Mouse (Mus musculus): ENCODE measurements around the gene Abcc4.

Abcc4 gene

DNA sequence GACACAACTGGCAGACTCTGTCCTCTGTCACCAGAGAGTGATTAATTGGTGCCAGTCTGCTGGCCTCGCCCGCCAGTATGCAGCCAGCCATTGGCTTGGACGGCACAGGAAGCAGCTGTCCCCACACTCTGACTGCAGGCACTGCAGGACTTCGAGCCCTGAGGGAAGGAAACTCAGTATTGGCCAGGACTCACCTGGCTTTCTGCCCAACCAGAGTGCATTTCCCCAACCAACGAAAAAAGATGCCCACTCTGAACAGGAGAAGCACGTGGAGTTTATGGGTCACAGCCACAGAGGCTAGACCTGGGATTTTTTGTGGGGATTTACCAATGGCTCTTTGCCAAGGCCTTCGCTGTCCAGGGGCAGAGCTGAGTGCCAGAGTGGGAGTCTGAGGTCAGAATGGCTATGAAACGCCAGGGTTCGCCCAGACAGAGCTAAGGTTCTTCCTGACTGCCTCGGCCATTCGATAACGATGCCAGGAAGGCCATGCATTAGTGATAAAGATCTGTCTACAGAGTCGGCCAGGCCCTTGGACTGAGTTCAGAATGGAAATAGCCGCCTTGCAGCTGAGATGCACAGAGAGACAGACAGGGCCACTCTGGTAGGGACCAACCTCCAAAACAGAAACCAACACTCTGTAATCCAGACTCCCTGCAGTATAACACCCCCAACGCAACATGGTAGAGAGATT is 70.4 kb downstream of the Abcc4 start:
- DNase-seq: peak; percentile 90 to 93

- no peak for DNase-seq
These were observed 76.4 kb downstream of the Abcc4 start for GRCm38 (mm10) chr14:118629649-118630048.

GRCm38 (mm10) chr14:118621449-118621789 is 84.6 kb downstream of the Abcc4 start:
- peak; percentile 24 to 44 for DNase-seq

GRCm38 (mm10) chr14:118620773-118621448 is 85.1 kb downstream of the Abcc4 start:
- no peak for DNase-seq

- DNase-seq: peak; percentile 16 to 57
These were observed 89.2 kb downstream of the Abcc4 start for GRCm38 (mm10) chr14:118616698-118617311.

DNA sequence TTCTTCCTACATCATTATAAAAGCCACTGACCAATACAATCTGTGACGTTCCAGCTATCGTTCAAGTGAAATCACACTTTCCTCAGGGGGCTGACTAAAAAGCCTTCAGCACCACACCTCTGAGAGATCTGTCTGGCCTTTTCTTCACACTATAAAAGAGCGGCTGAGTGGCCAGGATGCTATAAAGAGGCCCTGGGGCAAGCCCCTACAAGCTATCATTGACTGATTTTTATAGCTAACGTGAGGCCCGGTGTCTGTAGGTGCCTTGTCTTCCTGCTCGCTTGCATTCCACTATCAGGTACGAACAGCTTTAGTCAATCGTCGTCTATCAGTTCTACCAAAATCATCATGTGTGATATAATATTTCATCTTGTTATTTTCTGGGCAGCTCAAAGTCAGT is 92.3 kb downstream of the Abcc4 start:
- no peak for DNase-seq

- DNase-seq: no peak
These were observed 94.3 kb downstream of the Abcc4 start for GRCm38 (mm10) chr14:118611714-118612113.

- no peak for DNase-seq
These were observed 95.2 kb downstream of the Abcc4 start for GRCm38 (mm10) chr14:118610786-118611185.

- no peak for DNase-seq
These were observed 97.1 kb downstream of the Abcc4 start for GRCm38 (mm10) chr14:118608816-118609465.

- no peak for DNase-seq
These were observed 97.7 kb downstream of the Abcc4 start for GRCm38 (mm10) chr14:118608317-118608716.

DNA sequence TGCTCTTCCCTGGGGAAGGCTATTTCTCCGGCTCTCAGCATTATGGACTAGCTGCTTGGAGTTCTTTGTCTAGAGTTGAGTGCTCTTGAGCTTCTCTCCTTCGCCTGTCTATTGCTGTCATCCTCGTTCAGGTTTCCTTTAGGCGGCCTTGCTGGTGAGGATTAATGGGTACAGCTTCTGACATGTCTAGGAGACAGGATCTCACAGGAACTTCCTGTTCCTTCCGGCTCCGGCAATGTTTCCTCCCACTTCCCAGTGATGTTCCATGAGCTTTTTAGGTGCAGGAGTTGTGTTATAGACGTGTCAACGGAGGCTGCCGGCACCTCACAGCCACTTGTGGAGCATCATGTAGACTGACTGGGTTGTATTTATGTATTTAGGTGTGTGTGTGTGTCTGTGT is 99.5 kb downstream of the Abcc4 start:
- DNase-seq: no peak

DNA sequence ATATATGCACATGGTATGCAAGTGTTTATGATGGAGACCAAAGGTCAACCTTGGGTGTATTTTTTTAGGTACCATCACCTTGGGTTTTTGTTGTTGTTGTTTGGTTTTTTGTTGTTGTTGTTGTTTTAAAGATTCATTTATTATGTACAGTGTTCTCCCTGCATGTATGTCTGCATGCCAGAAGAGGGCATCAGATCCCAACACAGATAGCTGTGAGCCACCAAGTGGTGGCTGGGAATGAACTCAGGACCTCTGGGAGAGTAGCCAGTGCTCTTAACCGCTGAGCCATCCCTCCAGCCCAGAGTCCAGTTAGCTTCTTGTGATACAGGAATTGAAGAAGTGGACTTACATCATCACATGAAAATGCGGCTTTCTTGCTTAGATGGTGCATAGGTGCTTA is 101.1 kb downstream of the Abcc4 start:
- DNase-seq: no peak

DNA sequence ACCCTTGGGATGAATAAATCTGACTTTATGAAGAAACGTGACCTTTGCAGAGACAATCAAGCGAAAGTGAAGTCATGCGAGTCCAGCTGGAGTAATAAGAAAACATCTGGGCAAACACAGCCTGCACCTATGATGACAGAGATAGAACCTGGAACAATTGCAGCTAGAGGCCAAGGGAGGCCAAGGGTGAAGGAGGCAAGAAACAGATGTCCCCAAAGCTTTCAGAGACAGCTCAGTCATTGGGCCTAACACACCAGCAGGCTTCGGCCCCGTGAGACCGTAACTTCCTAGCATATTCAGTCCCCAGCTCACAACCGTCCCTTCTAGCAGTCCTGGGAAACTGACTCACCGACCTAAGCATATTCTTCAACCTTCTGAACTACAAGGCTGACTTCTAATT is 104.0 kb downstream of the Abcc4 start:
- no peak for DNase-seq

DNA sequence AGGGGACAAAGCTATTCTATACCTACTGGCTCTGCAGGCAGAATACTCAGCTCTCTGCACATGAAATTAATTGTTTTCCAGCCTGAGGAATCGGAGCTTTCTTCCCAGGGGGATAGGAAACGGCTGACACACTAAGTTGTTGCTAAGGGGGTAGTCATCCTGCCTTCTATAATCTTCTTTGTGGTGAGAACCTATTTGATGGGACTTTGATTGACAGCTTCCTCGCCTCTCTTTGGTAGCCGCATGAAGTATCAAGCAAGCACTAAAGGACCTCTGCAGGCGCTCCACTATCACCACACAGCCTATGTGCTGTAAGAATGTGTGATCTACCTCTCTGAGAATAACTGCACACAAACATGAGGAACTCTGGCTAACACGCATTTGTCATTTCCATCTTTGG is 105.3 kb downstream of the Abcc4 start:
- no peak for DNase-seq

DNA sequence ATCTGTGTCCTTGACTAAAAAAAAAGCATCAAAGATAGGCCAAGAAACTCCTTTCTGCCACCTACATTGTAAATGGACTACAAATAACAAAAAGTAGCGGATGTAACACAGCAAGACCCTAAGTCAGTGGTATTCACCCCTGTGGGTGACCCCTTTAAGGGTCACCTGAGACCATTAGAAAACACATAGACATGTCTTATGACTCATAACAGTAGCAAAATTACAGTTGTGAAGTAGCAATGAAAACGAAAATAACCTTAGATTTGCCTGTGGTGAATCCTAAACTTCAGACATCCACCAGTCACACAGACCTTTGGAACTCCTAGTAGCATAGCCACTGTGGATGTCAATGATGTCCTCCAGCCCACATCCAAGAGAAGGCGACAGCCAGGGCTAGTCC is 107.3 kb downstream of the Abcc4 start:
- DNase-seq: no peak

- DNase-seq: no peak
These were observed 111.6 kb downstream of the Abcc4 start for GRCm38 (mm10) chr14:118594463-118594862.

DNA sequence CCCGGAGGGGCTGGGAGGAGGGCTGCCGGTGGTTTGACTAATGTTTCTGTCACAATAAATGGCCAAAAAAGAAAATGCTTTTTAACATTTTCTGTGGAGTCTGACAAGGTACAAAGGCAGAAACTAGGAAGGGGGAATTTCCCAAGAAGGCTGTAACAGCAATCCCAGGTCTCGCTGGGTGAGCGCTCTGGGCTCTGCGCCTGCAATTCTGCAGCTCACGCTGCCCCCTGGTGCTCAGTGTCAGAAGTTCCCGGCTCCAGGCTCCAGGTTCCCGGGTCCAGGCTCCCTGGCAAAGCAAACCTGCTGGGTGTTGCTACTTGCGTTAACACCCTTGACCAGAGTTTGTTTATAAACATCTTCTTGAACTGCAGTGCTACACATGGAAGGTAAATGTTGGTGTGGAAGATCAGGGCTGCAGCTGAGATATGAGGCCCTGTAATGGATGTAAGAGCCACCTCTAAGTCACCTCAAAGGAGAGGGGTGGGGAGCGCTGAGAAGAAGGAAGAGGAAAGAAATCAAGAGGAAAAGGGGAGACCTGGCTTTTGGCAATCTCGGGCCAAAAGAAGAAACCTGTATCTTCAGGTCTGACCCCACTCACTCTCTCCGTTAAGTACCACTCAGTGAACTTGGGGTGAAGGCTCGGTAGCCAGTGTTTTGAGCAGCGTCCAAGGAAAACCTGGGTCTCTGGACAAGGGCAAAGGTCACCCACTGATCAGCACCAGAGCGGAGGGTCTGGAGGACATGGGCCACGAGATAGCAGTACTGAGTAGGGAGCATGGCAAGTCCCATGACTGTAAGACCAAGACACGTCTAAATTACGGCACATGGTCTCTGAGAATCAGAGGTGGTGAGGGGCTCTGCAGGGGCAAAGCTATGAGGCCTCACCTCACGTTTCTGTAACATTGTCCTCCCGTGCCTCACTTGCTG is 114.3 kb downstream of the Abcc4 start:
- peak; percentile 32 to 76 for DNase-seq

DNA sequence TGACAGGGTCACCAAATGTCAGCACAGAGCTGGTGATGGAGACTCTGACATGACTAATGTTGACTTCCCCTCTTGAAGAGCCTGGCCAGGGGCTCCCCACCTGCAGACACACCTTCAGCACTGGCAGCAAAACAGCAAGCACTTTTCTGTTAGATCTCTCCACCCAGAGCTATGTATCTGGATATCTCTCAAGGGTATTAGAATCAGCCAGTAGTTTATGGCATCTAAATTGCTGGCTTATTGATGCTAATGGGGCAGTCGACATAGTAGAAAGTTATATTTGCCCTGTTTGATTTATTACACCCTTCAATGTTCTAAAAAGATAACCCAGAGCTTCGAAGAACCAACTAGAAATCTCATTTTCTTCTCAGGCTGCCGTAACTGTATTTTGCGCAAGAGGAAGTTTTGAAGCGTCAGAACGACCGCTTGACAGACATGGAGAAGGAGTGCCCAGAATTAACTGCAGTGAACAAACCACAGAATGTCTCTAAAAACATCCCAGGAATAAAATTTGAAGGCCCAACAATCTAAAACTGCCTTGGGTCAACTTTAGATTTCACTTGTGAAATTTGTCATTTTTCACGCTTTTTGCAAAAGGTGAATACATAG is 123.6 kb downstream of the Abcc4 start:
- no peak for DNase-seq

DNA sequence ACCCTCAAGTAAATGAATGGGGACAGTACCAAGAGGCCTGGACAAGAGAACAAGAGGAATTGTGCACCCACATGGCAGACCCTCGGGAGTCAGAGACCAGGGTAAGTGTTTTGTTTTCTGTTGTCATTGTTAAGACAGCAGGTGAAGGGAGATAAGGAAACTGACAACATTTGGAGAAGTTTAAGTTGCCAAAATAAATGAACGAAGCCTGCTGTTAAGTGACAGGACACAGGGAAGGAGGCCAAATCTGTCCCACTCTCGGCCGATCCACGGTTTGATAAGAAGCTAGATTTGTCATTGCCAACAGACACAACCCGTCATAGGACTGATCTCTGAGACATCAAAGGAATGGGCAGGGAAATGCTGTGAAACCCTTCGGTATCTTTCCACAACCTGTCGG is 124.3 kb downstream of the Abcc4 start:
- DNase-seq: no peak

GRCm38 (mm10) chr14:118579013-118579728 is 126.8 kb downstream of the Abcc4 start:
- DNase-seq: no peak

GRCm38 (mm10) chr14:118577895-118578294 is 128.1 kb downstream of the Abcc4 start:
- no peak for DNase-seq

All from kidney, adult 8-10 months (tissue).